Mouse (Mus musculus): Measurements from ENCODE around the gene Gtpbp2. TPM values are rescaled to one million over a fixed set of nuclear protein-coding genes. Genes with fewer than 3 reads are reported as not detected.
A peak's percentile ranks its signal among the peaks of the same experiment; 100 is the strongest.

The Gtpbp2 gene
- total RNA-seq, 4 experiments from 2014 or later, result 114 to 165 (median 136) TPM

DNA sequence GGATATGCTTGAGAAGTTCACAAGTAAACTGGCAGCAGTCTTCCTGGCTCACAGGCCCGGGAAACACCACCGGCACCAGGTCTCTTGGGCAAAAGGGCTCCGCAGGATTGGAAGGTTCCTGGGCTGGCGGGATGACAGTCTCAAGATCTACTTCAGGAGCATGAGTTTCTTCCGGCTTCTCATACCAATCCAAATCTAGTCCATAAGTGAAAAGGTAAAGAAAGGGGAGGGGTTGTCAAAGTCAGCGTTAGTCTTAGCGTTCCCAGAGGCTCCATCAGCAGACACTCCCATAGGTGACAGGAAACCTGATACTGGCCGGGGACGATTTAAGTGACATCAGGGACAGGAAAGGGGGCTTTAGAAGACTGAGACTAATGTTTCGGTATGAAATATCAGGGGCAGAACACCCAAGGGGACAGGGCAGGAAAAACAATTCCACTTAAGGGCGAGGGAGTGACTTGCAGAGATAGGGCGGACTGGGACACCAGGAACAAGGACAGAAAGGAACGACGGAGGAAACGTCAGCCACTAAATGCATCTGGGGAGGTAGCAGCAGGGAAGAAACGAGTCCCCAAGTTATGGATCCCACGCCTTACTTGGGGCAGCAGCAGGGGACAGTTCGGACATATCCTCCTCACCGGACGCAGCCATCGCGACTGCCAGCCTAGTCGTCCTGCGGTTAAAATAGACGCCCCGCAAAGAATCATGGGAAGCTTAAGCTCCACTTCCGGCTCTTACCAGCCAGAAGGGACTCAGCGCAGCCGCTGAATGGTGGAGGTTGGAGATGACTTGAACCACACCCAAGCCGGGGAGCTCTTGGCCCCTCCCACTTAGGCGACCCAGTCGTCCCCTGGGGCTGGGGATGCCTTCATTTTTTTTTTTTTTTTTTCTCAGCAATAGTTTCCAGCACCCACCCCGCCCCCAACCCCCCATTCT is 7.7 kb upstream of the Gtpbp2 start, which contains the start of gene Mad2l1bp:
Gene Mad2l1bp, minus strand, starts transcription at position 707 of the 936 bp plus-strand sequence.
- DNase-seq (ENCODE audit: low spot score in 2 of 2), result peak; percentile 84

DNA sequence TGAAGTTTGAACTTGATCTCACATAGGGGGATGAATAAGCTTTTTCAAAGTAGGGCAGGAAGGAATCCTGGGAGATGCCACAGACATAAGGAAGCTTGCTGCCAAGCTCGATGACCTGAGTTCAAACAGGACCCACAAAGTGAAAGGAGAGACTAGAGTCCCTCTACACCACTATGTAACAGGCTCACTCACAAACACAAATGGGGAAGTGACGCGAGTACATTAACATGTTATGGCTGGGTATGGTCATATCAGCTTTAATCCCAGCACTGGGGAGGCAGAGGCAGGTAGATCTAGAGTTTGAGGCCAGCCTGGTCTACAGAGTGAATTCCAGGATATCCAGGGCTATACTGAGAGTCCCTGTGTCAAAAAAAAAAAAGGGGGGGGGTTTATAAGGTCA is 6.5 kb upstream of the Gtpbp2 start:
- no peak for DNase-seq (ENCODE audit: low spot score in 2 of 2)

DNA sequence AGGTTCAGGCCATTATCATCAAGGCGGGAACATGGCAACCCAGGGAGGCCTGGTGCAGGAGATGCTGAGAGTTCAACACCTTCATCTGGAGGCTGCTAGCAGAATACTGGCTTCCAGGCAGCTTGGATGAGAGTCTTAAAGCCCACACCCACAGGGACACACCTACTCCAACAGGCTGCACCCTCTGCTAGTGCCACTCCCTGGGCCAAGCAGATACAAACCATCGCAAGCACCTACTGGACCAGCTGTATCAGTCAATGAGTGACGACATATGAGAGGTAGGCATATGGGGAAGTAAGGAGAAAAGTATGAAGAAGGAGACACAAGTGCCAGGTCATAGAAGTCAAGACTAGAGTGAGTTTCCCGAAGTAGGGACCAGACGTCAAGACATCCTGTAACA is 4.2 kb upstream of the Gtpbp2 start:
- DNase-seq (ENCODE audit: low spot score in 2 of 2), result no peak

DNA sequence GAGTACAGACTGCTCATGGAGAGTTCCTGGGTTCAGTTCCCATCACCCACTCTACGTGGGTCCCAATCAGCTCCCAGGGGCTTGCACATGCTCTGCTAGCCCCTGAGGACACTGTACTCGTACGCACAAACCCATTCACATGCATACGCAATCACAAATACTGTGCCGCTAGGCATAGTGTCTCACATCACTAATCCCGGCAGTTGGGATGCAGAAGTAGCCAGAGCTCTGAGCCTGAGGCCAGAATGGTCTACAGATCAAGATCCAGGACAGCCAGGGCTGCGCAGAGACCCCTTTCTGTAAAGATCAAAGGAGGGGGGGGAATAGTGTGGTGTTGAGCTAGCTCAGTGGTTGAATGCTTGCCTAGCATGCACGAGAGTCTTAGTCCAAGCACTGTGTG is 3.7 kb upstream of the Gtpbp2 start:
- no peak for DNase-seq (ENCODE audit: low spot score in 2 of 2)

DNA sequence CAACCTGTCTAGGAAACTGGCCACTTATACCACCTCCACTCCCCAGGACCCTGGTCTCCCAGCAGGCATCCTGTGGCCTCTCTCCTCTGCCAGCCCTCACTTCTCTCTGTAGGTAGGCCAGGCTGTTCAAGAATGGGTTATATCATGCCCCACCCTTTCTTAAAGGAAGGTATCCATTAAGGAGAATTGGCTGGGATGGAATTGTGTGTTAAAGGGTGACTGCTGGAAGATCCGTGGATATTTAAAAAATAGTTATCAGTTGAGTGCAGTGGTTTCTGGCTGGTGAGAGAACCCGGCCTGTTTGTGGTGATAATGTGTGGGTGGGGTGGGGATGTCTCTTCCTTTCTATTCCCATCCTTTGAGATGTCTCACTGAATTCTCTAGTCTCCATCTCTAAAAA is 1.6 kb upstream of the Gtpbp2 start:
- no peak for DNase-seq (ENCODE audit: low spot score in 2 of 2)

DNA sequence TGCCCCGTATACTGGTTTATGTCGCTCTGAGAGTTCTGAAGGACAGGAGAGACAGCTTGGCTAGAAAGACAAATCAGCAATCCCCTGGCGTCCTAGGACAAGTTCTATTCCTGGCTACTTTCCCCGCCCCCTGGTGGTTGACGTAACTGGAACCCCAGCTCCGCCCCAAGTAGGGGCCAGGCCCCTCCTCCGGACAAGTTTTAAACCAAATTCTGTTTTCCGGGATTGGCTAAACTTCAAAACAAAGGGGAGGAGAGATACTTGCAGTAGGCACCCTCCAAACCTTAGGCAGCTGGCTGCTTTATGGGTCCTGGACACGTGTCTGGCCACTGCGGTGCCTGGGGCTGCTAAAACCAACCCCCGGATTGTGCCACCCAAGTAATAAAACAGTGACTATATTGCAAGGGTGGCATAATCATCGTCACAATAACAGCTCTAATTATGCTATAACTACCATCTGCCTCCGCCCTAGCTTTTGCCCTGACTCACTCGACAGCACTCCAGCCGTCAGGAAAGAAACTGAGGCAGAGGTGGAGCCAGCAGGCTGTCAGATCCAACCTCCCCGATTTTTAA is 656 bp upstream of the Gtpbp2 start:
- peak; percentile 84 to 87 for DNase-seq (ENCODE audit: low spot score in 2 of 2)

DNA sequence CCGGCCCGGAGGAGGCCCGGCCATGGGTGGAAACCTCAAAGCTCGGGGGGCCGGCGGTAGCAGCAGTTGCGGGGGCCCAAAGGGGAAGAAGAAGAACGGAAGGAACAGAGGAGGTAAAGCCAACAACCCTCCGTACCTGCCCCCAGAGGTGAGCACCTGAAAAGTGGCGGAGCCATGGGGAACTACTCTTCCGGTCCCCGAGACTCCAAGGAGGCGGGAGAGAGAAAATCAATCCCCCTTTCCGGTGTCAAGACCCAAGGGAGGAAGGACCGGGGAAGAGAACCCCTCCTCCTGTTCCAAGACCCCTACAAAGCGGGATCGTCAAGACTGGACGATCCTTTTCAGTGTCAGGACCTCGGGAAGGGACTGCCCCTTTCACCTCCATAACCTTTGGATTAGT is 347 bp downstream of the Gtpbp2 start:
- no peak for DNase-seq (ENCODE audit: low spot score in 2 of 2)

DNA sequence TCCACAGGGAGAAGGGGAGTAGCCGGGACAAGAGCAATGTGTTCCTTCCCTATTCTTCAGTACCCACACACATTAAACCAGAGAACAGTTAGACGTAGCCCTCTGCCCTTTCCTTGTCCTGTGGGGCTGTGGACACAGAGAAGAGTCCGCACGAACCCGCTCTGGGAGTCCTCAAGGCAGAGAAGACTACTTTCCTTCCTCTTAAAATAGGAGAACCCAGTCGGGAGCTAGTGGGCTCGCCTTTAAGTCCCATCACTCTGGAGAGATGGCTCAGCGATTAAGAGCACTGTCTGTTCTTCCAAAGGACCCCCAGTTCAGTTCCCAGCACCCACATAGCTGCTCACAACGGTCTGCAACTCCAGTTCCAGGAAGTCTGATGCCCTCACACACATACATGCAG is 878 bp downstream of the Gtpbp2 start:
- no peak for DNase-seq (ENCODE audit: low spot score in 2 of 2)

DNA sequence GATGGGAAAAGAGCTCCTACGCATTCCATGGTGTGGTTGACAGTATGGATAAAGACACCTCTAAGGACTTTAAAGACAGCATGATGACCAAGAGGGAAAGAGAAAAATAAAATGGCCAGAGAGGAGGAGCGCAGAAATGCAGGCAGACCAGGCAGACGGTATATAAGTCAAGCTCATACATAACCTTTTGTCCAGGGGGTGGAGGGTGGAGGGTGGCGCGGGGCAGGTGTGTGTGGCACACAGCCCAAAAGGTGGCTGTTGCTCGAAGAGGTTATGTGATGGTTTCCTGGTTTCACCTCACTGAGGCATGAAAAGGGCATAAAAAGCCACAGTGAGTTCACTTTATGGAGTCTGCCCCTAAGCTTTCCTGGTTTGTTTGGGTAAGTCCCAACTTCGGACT is 1.7 kb downstream of the Gtpbp2 start:
- no peak for DNase-seq (ENCODE audit: low spot score in 2 of 2)

DNA sequence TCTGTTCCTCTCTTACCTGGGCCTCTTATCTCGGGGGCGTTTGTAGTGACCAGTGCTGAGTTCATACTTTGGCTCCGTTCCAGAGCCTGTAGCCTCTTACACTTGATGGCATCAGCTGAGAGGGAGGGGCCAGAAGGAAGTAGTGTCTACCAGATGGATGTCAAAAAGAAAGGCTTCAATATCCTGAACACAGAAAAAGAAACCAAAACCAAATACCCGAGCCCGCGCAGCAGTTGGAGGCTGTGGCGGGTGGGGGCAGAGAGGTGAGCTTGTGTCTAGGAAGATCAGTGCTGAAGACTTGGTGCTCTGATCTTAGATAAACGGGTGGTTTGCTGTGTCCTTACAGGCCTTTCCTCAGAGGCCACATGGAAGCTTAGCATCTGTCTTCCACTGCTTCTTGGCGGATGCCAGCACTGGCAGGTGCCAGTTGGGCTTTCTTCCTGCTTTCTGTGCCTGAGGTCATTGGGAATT is 2.2 kb downstream of the Gtpbp2 start:
- no peak for DNase-seq (ENCODE audit: low spot score in 2 of 2)

DNA sequence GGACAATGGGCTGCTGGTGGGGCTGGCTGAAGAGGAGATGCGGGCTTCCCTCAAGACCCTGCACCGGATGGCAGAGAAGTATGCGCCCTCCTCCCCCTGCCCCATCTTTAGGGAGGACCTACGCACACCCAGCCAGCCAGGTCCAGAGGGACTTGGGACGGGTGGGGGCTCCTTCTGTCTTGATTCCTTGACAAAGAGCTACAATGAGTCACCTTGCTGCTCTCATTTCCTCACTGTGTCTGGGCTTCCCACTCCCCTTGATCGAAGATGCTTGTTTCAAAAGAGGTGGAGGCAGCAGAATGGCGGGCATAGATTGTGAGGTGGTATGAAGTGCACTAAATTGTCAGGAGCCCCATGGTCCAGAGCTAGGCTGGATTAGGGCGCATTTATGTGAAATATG is 3.5 kb downstream of the Gtpbp2 start:
- no peak for DNase-seq (ENCODE audit: low spot score in 2 of 2)

DNA sequence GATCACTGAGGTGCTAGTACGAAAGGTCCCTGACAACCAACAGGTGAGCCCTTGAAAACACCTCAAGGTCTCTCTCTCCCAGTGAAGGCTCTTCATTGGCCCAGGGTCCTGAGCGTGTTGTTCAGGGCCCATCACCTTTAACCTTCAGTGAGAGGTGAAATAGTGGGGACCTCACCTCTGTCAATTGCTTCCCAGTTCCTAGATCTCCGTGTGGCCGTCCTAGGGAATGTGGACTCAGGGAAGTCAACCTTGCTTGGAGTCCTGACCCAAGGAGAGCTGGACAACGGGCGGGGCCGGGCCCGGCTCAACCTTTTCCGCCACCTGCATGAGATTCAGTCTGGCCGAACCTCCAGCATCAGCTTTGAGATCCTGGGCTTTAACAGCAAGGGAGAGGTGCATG is 4.0 kb downstream of the Gtpbp2 start:
- no peak for DNase-seq (ENCODE audit: low spot score in 2 of 2)

DNA sequence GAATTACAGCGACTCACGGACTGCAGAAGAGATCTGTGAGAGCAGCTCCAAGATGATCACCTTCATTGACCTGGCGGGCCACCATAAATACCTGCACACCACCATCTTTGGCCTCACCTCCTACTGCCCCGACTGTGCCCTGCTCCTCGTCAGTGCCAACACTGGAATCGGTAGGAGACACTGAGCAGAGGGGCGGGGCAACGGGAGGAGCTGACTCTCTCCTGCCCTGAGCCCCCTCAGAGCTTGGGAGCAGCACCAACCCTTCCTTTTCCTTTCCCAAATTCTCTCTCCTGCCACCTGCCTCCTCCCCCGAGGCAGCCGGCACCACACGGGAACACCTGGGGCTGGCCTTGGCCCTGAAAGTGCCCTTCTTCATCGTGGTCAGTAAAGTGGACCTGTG is 4.6 kb downstream of the Gtpbp2 start:
- no peak for DNase-seq (ENCODE audit: low spot score in 2 of 2)

DNA sequence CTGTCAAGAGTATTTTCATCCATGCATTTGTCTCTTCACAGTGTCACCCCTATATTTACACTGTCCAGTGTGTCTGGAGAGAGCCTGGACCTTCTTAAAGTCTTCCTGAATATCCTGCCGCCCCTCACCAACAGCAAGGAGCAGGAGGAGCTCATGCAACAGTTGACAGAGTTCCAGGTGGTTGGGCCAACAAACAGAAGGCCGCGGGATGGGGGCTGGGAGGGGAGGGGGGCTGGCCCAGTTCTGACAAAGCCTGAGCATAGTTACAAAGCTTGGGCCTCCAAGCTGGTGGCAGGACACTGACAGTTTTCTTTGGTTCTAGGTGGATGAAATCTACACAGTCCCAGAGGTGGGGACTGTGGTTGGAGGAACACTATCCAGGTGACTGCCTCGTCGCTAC is 5.4 kb downstream of the Gtpbp2 start:
- DNase-seq (ENCODE audit: low spot score in 2 of 2), result no peak

DNA sequence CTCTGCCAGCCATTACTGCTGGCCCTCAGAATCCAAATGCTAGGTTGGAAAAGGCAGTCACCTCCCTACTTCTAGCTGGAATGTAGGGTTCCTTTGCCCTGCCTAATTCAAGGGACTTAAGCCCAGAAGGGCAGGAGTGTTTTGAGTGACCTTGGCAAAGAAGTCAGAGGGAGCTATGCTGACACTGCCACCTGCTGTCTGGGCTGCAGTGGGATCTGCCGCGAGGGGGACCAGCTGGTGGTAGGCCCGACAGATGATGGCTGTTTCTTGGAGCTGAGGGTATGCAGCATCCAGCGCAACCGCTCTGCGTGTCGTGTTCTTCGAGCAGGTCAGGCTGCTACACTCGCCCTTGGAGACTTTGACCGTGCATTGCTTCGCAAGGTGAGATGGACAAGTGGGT is 6.2 kb downstream of the Gtpbp2 start:
- DNase-seq (ENCODE audit: low spot score in 2 of 2), result no peak

DNA sequence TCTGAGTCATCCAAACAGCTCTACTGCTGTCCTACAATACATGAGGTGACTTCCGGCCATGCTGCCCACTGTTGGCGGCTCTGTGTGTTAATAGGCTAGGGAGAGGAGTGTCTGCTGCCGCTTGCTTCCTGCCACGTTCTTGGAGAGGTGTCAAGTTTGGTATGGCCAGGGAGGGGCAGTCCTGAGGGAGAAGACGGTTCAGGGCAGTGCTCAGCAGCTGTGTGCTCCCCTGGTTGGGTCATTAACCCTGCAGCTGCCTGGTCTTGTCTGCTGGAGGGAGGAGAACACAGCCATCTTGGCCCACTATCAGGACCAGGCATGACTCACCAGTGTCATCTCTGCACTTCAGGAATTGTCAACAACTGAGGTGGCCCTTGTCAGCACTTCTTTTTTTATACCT is 7.5 kb downstream of the Gtpbp2 start:
- no peak for DNase-seq (ENCODE audit: low spot score in 2 of 2)

DNA sequence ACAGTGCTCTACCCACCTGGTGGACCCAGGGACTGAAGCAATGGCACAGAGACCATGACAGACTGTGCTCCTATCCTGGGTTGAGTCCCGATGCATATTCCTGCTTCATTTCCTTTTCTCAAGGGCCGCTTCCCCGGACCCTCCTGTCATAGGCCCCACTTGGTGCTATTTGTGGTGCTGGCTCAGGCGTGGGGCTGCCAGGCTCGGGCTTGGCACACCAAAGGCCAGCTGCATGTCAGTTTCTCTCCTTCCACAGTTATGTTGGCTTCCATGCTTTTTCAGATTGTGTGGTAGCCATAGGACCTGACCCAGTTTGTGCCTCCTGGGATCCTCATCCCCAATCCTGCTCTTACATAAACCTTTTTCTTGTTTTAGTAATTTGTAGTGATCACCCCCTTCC is 7.9 kb downstream of the Gtpbp2 start:
- no peak for DNase-seq (ENCODE audit: low spot score in 2 of 2)

DNA sequence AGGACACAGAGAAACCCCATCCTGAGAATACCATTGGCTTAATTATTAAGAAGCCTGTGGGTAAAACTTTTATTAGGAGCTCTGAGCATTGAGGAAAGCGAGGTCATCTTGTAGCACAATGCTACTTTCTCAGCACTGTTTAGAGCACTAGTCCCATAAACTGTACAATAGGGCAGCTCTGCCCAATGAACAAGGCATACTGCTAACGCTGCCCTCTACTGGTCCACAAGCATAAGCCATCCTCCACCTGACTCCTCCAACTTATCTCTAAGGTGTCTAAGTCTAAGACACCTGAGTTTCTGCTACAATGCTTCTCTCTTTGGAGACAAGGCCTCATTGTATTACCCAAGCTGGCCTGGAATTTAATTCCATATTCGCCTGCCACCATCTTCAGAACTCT is 9.7 kb downstream of the Gtpbp2 start:
- no peak for DNase-seq (ENCODE audit: low spot score in 2 of 2)

DNA sequence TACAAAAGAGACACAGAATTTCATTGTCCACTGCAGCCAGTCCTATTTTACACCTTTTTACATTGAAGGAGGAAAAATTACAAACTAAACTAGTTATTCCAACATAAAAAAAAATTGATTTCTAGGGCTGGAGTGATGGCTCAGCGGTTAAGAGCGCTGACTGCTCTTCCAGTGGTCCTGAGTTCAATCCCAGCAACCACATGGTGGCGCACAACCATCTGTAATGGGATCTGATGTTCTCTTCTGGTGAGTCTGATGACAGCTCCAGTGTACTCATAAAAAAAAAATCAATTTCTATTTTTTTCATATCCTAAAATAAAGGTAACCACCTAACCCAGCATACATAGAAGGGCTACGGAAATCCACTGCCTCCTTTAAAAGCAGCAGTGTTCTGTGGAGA is 21.4 kb downstream of the Gtpbp2 start:
- DNase-seq (ENCODE audit: low spot score in 2 of 2), result no peak

DNA sequence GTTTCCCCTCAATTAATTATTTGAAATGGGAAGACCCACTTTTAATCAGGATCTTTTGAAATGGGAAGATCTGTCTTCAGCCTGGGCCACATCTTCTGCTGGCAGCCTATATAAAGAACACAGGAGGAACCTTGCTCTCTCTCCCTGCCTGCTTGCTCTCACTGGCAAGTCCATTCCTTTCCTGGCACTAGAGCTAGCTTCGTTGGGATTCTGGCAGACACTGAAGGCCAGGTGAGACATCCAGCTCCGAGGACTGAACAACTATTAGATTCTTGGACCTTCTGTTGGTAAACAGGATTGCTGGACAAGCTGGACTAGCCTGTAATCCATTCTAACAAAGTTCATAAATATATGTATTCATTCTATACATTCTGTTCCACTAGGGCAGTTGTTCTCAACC is 28.0 kb downstream of the Gtpbp2 start:
- no peak for DNase-seq (ENCODE audit: low spot score in 2 of 2)

DNA sequence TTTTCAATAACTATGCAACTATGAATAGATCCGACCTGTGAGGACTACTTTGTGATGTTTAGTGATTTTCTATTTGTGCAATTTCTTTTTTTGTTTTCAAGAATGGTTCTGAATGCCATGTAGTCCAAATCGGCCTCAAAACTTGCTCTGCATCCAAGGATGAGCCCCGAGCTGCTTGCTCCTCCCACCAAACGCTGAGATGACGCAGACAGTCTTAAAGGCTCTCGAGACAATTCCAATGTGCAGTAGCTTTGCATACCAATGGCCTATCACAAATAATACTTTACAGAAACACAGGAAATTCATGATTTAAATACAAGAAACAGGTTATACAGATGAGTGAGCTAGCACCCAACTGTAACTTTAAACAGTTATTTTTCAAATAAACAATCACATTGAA is 40.3 kb downstream of the Gtpbp2 start:
- DNase-seq (ENCODE audit: low spot score in 2 of 2), result no peak

DNA sequence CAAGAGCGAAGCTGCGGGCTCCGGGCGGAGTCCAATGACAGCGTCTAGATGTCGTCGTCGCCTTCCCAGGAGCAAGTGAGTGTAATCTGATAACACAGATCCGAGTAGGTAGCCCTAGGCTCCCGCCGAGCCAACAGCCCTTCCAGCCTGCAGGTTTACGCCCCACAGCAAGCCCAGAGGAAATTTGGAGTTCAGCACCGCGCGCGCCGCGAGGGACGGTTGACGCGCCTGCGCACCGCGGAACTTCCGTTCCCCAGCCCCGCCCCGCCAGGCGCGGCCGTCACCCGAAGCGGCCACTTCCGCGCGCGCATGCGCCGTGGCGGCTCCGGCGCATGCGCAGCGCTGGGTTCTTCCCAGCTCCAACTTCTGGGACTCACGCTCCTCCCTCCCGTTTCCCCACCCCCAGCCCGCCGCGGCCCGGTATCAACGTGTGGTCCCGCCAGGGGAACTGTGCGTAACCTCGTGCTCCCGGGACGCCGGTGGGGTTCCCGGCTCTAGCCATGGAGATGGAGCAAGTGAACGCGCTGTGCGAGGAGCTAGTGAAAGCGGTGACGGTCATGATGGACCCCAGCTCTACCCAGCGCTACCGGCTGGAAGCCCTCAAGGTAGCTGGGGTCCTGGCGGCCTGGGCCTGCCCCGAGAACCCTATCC is 41.7 kb downstream of the Gtpbp2 start, which contains the start of the genes Polh and Xpo5:
Gene Polh, minus strand, starts transcription at position 225 of the 651 bp plus-strand sequence.
Gene Xpo5, plus strand, starts transcription at position 362 of the 651 bp plus-strand sequence.
- peak; percentile 86 to 90 for DNase-seq (ENCODE audit: low spot score in 2 of 2)
